Mouse (Mus musculus): ENCODE results near the gene Setd1a.
"Not testable (repeated sequence)": the region's sequence is repeated elsewhere in the genome, so short reads cannot be mapped to it uniquely, and the experiment has no call there.

The Setd1a gene

GRCm38 (mm10) chr7:127766851-127767609 lies 9.4 kb upstream of the Setd1a start:
- DNase-seq (ENCODE audit: inconsistent ontology term) = no peak

DNA sequence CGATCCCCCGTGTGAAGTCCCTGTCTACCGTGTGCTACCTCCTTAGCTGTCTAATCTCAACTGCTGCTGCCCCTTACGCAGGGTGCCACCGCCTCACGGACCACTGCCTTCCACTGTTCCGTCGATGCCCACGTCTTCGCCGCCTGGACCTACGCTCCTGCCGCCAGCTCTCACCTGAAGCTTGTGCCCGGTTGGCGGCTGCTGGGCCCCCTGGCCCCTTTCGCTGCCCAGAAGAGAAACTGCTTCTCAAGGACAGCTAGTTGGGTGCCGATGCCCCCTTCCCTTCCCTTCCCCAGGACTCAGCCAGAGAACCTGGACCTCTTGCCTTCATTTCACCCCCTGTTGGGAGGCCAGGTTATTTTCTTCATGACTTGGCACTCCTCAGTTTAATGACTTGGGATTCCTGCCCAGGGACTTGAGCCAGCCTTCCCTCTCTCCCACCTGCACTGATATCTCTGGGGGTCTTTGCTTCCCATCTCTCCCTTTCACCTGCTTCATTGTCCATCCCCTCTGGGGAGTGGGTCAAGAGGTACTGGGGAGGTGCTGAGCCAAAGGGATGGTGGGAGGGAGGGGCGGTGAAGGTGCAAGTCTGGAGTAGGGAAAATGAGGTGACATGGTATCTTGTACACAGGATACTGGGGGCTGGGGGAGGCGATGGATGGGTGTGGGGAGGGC lies 8.7 kb upstream of the Setd1a start:
- DNase-seq (ENCODE audit: inconsistent ontology term) = no peak

GRCm38 (mm10) chr7:127768346-127768996 lies 8.0 kb upstream of the Setd1a start:
- DNase-seq (ENCODE audit: inconsistent ontology term) = no peak

GRCm38 (mm10) chr7:127768997-127769593 lies 7.4 kb upstream of the Setd1a start:
- DNase-seq (ENCODE audit: inconsistent ontology term) = peak; percentile 99

GRCm38 (mm10) chr7:127769651-127770038 lies 6.8 kb upstream of the Setd1a start, which contains the start of gene Orai3:
Orai3 (plus strand) TSS chr7:127769815.
- DNase-seq (ENCODE audit: inconsistent ontology term) = peak; percentile 90

GRCm38 (mm10) chr7:127770039-127770905 lies 6.2 kb upstream of the Setd1a start:
- DNase-seq (ENCODE audit: inconsistent ontology term) = peak; percentile 10

- no peak for DNase-seq (ENCODE audit: inconsistent ontology term)
These were observed 5.2 kb upstream of the Setd1a start for GRCm38 (mm10) chr7:127771262-127771661.

GRCm38 (mm10) chr7:127772080-127772479 lies 4.4 kb upstream of the Setd1a start:
- peak; percentile 23 for DNase-seq (ENCODE audit: inconsistent ontology term)

DNA sequence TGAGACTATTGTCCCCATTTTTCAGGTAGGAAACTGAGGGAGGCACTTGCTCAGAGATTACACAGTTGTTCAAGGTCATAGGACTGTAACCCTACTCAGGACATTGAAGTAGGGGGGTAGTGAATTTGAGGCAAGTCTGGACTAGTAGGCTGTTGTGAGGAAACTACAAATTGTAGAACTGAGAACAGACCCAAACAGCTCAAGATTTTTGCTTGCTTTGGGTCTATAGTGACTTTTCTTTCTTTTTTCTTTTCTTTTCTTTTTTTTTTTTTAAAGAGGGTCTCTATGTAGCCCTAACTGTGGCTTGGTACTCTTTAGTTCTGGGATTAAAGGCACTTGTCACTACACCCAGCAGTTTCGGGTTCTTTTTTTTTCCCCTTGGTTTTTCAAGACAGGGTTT lies 3.9 kb upstream of the Setd1a start:
- no peak for DNase-seq (ENCODE audit: inconsistent ontology term)

GRCm38 (mm10) chr7:127773664-127774384 lies 2.6 kb upstream of the Setd1a start:
- DNase-seq (ENCODE audit: inconsistent ontology term) = peak; percentile 38

- not testable (repeated sequence) for DNase-seq (ENCODE audit: inconsistent ontology term)
These were observed 633 bp upstream of the Setd1a start for GRCm38 (mm10) chr7:127775837-127776236.

- DNase-seq (ENCODE audit: inconsistent ontology term) = peak; percentile 99
These were observed 506 bp downstream of the Setd1a start for GRCm38 (mm10) chr7:127776878-127777473.

DNA sequence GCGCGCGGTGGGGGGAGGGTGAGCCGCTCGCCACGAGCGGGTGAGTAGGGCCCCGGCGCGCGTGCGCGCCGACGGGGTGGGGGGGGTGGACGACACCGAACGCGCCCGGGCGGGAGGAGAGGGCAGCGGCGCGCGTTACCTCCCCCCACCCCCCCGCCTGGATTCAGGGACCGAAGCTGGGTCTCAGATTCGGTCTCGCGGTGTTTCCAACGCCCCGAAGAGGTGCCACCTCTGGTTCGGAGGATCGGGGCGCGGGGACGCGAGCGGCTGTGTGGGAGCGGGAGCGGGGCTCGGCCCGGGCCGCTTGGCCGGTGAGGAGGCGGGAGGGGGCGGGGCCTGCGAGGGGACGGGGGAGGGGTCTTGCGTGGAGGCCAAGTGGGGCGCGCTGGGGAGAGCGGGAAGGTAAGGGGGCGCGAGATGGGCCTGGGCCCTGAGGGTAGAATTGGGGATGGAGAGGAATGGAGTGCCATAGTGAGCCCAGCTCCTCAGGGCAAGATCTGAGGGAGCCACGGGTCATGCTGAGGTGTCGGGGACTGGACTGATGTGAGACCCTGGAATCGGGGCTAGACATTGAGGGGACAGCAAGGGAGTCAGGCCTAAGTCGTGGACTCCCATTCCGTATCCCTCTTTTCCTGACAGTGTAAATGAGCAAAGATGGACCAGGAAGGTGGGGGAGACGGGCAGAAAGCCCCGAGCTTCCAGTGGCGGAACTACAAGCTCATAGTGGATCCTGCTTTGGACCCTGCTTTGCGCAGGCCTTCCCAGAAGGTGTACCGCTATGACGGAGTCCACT lies 1.2 kb downstream of the Setd1a start:
- peak; percentile 85 for DNase-seq (ENCODE audit: inconsistent ontology term)

DNA sequence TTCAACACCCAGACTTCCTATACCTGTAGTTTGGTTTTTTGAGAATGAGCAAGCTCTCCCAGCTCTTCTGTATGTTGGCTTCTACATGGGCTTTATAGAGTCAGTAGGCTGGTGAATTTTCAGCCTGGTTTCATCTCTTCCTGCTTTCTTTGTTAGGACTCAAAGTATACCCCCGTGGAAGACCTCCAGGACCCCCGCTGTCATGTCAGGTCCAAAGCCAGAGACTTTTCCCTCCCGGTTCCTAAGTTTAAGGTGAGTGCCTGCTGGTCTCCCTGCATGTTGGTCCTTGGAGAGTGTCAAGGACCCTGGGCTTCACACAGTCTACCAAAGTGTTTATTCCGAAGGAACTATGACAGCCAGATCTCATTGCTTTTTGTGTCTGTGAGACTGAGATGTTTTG lies 1.9 kb downstream of the Setd1a start:
- no peak for DNase-seq (ENCODE audit: inconsistent ontology term)

DNA sequence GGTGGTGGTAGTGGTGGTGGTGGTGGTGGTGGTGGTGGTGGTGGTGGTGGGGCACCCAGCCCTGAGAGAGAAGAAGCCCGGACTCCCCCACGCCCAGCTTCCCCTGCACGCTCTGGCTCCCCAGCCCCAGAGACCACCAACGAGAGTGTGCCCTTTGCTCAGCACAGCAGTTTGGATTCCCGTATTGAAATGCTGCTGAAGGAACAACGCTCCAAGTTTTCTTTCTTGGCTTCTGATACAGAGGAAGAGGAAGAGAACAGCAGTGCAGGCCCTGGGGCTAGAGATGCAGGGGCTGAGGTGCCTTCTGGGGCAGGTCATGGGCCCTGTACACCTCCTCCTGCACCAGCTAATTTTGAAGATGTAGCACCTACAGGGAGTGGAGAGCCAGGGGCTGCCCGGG lies 8.8 kb downstream of the Setd1a start, which contains the start of gene Gm49388:
Gm49388 (plus strand) TSS at position 301 of the 400 bp plus-strand sequence.
- no peak for DNase-seq (ENCODE audit: inconsistent ontology term)

DNA sequence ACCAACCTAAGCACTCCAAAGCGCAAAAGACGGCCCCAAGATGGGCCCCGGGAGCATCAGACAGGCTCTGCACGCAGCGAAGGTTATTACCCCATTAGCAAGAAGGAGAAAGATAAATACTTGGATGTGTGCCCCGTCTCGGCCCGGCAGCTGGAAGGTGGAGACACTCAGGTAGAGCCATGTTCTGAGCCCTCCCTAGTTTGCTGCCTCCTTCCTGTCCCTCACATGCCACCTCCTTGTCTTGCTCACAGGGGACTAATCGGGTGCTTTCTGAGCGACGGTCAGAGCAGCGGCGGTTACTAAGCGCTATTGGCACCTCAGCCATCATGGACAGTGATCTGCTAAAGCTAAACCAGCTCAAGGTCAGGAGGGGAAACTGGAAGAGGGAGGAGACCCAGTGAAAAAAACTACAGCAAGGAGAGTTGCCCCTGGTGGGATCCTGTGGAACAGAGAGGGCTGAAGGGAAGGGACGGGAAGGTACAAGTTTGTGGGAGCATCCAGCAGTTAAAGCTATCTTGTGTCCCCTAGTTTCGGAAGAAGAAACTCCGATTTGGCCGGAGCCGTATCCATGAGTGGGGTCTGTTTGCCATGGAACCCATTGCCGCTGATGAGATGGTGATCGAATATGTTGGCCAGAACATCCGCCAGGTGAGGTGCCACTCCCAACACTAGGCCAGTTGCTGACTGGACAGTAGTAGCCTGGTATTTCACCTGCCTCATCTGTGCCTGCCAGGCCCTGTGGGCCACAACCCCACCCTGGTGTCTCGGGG lies 20.8 kb downstream of the Setd1a start:
- no peak for DNase-seq (ENCODE audit: inconsistent ontology term)

GRCm38 (mm10) chr7:127798591-127798990 lies 22.1 kb downstream of the Setd1a start:
- DNase-seq (ENCODE audit: inconsistent ontology term) = no peak

GRCm38 (mm10) chr7:127799211-127799610 lies 22.7 kb downstream of the Setd1a start:
- DNase-seq (ENCODE audit: inconsistent ontology term) = no peak
